Mouse (Mus musculus): ENCODE results near the gene Tfeb.
A peak's percentile ranks its signal among the peaks of the same experiment; 100 is the strongest.

The Tfeb gene

GRCm38 (mm10) chr17:47753130-47753775 is 16.4 kb downstream of the Tfeb start:
- DNase-seq (ENCODE audit: low read depth, low spot score): no peak

- peak; percentile 80 for DNase-seq (ENCODE audit: low read depth, low spot score)
These were observed 17.4 kb downstream of the Tfeb start for GRCm38 (mm10) chr17:47754246-47754645.

DNA sequence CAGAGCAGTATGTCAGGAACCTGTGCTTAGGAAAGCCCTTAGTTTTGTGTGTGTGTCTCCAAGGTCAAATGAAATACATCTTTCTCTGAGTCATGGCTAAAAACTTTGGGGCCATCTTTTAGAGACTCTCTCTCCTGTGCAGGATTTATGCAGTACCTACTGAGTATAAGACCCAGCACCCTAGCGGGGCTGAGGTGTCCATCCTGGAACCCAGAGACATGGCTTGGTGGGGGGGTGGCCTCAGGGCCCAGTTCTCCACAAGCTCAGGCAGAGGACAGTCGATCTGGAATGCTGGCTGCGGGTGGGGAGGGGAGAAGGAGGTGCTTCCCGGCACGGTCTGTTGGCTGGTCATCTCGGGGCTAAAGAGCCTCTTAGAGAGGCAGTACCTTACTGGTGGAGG is 19.5 kb downstream of the Tfeb start:
- no peak for DNase-seq (ENCODE audit: low read depth, low spot score)

GRCm38 (mm10) chr17:47757056-47757610 is 20.3 kb downstream of the Tfeb start:
- DNase-seq (ENCODE audit: low read depth, low spot score): no peak

- DNase-seq (ENCODE audit: low read depth, low spot score): peak; percentile 95
These were observed 23.0 kb downstream of the Tfeb start for GRCm38 (mm10) chr17:47759702-47760410.

DNA sequence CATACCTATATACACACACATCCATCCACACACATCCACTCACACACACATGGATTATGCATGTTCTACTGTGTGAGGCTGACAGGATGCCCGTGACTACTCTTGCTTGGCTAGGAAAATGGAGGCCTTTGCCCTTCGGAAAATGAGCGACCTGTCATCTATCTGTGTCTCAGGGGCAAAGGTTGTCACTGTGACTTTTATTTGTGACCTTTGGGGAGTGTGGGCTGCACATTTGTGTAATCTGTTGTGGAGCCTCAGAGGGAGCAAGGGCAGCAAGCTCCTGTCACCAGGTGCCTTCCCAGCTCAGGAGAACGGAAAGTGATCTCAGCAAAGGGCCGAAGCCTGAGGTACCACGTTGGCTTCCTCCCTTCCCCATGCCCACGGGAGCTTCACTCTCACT is 25.2 kb downstream of the Tfeb start:
- DNase-seq (ENCODE audit: low read depth, low spot score): no peak

- peak; percentile 93 for DNase-seq (ENCODE audit: low read depth, low spot score)
These were observed 25.9 kb downstream of the Tfeb start for GRCm38 (mm10) chr17:47762518-47763340.

DNA sequence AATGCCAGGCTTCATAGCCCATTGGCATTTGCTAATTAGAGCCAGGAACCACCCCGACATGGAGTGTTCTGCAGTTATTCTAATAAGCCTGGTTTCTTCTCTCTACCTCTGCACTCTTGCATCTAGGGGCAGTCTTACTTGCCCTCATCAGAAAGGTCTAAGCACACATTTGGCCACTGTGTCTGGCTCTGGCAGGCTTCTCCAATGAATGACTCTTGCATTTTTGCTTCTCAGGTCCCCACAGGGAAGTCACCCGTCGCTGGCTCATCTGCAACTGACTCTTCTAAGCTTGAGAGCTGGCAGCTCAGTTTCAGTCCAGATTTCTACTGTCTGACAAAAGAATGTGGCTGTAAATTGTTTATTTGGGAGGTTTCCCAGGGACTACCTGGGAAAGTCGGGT is 29.2 kb downstream of the Tfeb start:
- DNase-seq (ENCODE audit: low read depth, low spot score): no peak

DNA sequence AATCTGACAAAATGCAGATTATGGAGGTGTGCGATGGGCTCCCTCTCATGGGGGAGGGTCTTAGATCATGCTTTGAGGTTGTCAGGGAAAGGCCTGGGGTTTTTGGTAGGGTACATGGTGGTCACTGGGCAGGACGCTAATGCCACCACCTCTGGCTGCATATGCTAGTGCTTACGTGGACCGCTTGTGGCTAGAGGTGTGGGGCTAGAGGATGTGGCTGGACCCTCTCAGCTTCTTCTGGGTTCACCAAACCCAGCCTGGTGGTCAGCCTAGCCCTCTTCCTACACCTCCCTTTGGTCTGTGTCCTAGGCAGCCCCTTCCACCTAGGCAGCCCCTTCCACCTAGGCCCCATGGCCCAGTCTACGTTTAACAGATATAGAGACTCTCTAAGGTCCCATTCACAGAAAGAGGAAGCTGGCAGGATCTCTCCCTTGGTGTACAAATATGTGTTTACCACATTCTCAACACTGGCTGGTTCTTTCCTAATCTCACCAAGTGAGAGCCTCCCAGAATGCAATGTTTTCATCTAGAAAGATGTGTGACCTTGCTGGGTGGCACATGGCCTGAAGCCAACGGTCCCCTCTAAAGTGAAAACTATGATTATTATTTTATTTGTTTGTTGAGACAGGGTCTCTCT is 29.7 kb downstream of the Tfeb start:
- no peak for DNase-seq (ENCODE audit: low read depth, low spot score)

DNA sequence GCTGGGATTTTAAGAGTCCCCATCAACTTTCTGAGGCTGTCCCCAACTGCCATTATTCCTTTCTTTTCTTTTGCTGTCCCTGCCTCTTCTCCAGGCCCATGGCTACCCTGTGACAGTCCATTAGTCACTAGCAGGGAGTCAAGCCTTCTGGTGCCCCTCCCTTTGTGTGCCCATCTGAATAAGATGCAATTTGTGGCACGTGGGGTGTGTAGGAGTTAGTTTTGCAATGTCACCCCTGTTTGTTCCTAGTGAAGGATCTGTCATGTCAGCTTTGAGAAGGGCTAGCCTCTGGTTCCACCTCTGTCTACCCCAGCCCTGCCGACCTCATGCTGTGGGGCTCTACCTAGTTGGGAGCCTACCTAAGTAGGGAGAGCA is 30.2 kb downstream of the Tfeb start:
- DNase-seq (ENCODE audit: low read depth, low spot score): no peak

DNA sequence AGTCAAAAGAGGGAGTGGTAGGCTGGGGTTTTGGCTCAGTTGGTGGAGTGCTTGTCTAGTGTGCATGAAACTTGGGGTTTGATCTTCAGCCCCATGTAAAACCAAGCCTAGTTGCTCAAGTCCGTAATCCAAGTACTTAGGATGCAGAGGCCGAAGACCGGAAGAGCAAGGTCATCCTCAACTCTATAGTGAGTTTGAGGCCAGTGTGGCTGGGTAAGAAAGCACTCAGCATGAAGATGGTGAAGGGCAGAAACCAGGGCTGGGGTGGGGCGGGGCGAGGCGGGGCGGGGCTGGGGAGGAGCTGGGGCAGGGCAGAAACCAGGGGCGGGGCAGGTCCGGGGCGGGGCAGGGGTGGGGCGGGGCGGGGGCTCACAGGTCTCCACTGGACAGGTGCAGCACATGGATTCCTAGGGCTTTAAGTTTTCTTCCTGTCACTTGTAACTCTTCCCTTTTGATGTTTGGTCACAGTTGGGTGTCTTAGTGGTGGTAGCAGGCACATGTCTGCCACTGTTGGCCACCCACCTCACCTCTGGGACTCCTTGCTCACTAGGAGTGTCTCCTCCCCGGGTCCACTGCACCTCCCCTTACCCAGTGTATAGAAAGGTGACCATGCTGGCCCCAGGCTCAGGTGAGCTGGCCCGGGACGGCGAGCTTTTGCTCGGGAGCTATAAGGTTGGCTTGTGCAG is 30.8 kb downstream of the Tfeb start:
- no peak for DNase-seq (ENCODE audit: low read depth, low spot score)

- peak; percentile 84 for DNase-seq (ENCODE audit: low read depth, low spot score)
These were observed 32.0 kb downstream of the Tfeb start for GRCm38 (mm10) chr17:47768707-47769276.

DNA sequence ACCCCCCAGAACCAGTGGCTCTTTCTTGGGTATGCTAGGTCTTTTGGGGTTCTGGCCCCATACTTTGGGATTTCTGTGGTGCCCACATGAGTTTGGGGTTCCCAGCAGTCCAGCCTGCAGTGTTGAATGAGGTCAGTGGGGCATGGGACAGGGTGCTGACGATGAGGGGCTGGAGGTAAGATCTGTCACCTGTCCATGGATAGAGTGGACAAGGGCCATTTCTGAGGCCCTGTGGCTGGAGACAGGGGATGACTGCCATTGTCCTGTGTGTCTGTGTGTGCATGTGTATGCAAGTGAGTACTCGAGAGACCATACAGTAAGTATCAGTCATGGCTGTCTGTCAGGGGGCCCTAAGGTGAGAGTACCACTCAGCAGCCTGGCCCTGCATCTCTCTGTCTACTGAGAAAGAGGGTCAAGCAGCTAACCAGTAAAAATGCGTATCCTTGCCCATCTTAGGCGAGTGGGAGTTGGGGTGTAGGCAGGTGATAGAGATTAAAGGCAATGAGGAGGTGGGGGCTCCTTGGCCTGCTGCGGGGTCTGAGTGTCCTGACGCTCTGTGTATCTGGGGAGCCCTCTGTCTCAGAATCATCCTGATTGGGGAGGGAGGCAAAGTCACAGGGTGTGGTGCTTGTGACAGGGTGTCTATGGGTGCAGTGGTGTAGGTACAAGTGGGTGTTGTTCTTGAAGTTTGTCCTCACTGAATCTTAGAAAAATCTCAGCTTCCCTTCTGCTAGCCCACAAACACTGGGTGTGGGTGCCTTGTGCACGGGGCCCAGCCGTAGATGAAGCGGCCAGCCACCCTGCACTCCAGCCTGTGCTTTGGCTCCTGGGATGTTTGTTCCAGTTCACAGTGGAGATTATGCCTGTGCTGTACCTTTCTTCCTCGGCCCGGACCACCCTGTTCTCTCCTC is 32.8 kb downstream of the Tfeb start:
- DNase-seq (ENCODE audit: low read depth, low spot score): no peak

DNA sequence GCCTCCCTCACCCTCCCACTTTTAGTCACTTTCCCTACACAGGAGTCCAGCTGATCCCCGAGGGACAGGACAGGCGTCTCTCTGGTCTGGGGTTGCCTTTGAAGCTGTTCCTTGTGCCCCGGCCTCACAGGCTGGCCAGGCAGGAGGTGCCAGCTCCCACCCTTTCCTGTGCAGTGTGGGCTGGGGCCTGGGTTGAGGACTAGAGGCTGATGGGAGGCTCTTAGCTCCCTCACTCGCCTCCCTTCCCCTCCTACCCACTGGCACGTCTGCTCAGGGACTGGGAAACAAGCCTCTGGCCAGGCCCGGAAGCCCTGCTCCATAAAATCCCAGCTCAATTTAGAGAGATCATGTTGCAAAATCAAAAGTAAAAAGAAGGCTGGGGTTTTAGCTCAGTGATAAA is 36.8 kb downstream of the Tfeb start:
- no peak for DNase-seq (ENCODE audit: low read depth, low spot score)

- no peak for DNase-seq (ENCODE audit: low read depth, low spot score)
These were observed 40.3 kb downstream of the Tfeb start for GRCm38 (mm10) chr17:47777141-47777540.

- DNase-seq (ENCODE audit: low read depth, low spot score): no peak
These were observed 43.6 kb downstream of the Tfeb start for GRCm38 (mm10) chr17:47780470-47780869.

GRCm38 (mm10) chr17:47782486-47782885 is 45.7 kb downstream of the Tfeb start:
- DNase-seq (ENCODE audit: low read depth, low spot score): no peak

DNA sequence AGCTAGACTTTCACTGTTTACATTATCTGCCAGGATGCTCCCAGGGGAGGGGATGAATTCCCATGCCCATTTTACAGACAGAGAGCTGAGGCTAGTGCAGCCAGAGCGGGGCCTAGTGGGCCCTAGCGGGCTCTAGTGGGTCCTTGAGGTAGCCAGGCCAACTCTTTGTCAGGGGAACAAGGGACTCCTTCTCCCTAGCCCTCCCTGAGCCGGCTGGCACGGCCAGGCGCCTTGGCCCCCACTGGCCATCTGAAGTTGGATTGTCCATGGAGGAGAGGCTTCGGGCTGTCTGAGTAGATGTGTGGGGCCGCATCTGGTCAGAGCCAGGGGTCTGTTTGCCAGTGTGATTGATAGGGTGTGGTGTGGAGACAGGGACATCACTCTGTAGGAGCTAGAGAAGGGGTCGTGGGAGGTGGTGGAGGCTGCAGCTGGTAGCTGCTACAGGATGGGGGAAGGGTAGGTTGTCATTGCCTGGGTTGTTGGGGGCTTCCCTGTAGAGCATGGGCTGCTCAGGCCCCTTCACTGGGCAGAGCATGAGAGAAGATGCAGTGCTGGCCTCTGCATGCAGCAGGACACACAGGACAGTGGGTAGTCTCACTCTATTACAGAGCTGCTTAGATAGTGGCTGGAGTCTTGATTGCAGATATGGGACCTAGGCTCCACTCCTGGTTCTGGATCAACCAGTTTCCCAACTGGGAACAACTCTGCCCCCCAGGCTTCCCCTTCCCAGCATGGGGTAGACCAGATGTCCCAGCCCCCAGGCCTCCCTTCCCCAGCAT is 46.8 kb downstream of the Tfeb start:
- no peak for DNase-seq (ENCODE audit: low read depth, low spot score)

DNA sequence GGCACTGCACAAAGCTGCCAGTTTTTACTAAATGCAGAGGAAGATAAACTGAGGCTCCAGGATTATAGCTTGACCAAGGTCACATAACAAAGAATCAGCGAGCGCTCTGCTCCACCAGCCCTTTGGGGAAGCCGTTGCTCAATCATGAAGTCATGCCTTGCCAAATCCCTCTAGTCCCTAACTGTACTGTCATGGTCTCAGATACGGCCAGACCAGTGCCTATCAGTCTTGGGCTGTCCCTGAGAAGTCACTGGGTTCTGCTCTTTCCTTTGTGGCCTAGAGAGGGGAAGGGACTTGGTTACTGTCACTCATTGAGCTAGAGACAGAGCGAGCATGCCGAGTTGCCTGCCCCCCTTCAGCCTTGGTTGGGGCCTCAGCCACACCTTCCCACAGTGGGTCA is 47.6 kb downstream of the Tfeb start:
- no peak for DNase-seq (ENCODE audit: low read depth, low spot score)
